Mouse (Mus musculus) neural tube, embryonic 13.5 days (tissue): ENCODE data around the gene Clca3b. TPM values are rescaled to one million over a fixed set of nuclear protein-coding genes. Genes with fewer than 3 reads are reported as not detected.
"Not testable (repeated sequence)": the region's sequence is repeated elsewhere in the genome, so short reads cannot be mapped to it uniquely, and the experiment has no call there.

Experiments
- ATAC-seq: fragments of 200-750 bp; cut with Nextera tagmentation; 2 replicates; pipeline ENCODE4 v1.8.0; 2017; ENCODE audit warnings: low read depth, mild to moderate bottlenecking, moderate TSS enrichment, moderate library complexity
- H3K27ac ChIP-seq: fragments of 300-500 bp; sonication (generic); replicated peaks from 2 replicates; pipeline ENCODE4 v1.5.1; 2015; ENCODE audit warnings: moderate library complexity, mild to moderate bottlenecking, inconsistent platforms
- H3K27me3 ChIP-seq: fragments of 300-500 bp; sonication (generic); 2 replicates; pipeline ENCODE4 v1.6.1; 2015; ENCODE audit warnings: mild to moderate bottlenecking, inconsistent platforms
- H3K36me3 ChIP-seq: fragments of 300-500 bp; sonication (generic); 2 replicates; pipeline ENCODE4 v1.6.1; 2015; ENCODE audit warnings: mild to moderate bottlenecking, inconsistent platforms
- H3K4me1 ChIP-seq: fragments of 300-500 bp; sonication (generic); replicated peaks from 2 replicates; pipeline ENCODE4 v1.6.1; 2015; ENCODE audit warnings: inconsistent platforms
- H3K4me2 ChIP-seq: fragments of 300-500 bp; sonication (generic); 2 replicates; pipeline ENCODE4 v1.6.1; 2015; ENCODE audit warnings: inconsistent platforms, mild to moderate bottlenecking, moderate library complexity
- H3K4me3 ChIP-seq: fragments of 300-500 bp; sonication (generic); 2 replicates; pipeline ENCODE4 v1.5.1; 2015; ENCODE audit warnings: mild to moderate bottlenecking, inconsistent platforms
- H3K9ac ChIP-seq: fragments of 300-500 bp; sonication (generic); 2 replicates; pipeline ENCODE4 v1.6.1; 2015; ENCODE audit warnings: moderate library complexity, mild to moderate bottlenecking, inconsistent platforms
- H3K9me3 ChIP-seq: fragments of 300-500 bp; sonication (generic); 2 replicates; pipeline ENCODE4 v1.6.1; 2016; ENCODE audit warnings: inconsistent platforms
- WGBS: fragments of 180-500 bp; shearing (Covaris S2); methylation state at CpG from one replicate; pipeline ENCODE4 v1.1.7; 2015; 5-methylcytosine and 5-hydroxymethylcytosine counted together
- polyA plus RNA-seq: library from polyadenylated mRNA; unstranded; fragments of >200 nt; fragmentation: Nextera tagmentation; extraction: Ambion mirVana; gene quantifications from 2 replicates; pipeline ENCODE4 v1.2.1, GENCODE M21; 2015

The Clca3b gene
- polyA plus RNA-seq, 1 experiment from 2014 or later: not detected

- ATAC-seq, H3K27ac ChIP-seq, H3K27me3 ChIP-seq, H3K4me3 ChIP-seq, H3K9me3 ChIP-seq, H3K4me2 ChIP-seq, H3K36me3 ChIP-seq, H3K4me1 ChIP-seq, H3K9ac ChIP-seq: not testable (repeated sequence)
- 55% methylated on average over 16 of the region's 17 CpGs for WGBS
These were observed 40.8 kb downstream of the Clca3b start for GRCm38 (mm10) chr3:144808153-144808925.

DNA sequence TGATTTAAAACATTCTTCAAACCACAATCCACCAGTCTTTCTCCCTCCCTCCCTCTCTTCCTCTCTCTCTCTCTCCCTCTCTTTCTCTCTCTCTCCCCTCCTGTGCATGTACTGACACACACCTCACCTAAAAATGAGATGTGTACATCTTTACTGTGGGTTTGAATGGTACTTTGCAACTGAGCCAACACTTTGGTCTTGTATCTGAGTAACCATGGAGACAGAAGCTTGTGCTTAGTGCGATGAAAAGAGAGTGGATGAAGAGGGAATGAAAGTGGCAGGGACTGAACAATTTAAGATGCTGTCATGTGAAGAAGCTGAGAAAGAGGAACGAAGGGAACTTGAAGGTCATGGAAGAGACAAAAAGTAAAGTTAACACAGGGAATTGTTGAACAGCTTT lies 42.5 kb downstream of the Clca3b start:
- H3K4me1 ChIP-seq, H3K4me2 ChIP-seq, H3K27me3 ChIP-seq, H3K4me3 ChIP-seq, H3K9me3 ChIP-seq, ATAC-seq, H3K27ac ChIP-seq, H3K9ac ChIP-seq, H3K36me3 ChIP-seq: not testable (repeated sequence)
- 70% methylated on average over 2 of the region's 2 CpGs for WGBS

DNA sequence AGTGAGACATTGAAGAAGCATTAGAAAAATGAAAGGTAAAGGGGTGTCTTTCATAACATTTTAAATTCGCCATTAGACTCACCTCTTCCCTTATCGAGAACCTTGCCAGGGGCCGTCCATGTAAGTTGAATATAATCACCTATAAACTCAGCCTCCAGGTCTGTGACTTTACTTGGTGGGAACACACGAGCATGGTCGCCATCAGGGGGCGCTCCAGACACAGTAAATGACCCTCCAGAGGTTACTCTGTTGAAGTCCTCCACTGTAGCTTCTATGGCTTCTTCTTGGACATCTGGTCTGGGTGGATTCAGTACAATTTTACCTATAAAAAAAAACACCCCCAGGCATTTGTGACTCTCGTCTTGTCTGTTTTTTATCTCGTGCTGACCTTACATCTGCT lies 47.3 kb downstream of the Clca3b start:
- H3K4me3 ChIP-seq: no peak overlapping the region
- no peaks in the 10 kb centered on the region for H3K27me3 ChIP-seq
- no peak overlapping the region for H3K27ac ChIP-seq
- no peak overlapping the region for H3K4me2 ChIP-seq
- H3K36me3 ChIP-seq: no peaks in the 10 kb centered on the region
- no peak for ATAC-seq
- no peak overlapping the region for H3K9ac ChIP-seq
- no peaks in the 10 kb centered on the region for H3K4me1 ChIP-seq
- WGBS: 38% methylated on average over 8 of the region's 8 CpGs
- no peaks in the 10 kb centered on the region for H3K9me3 ChIP-seq

DNA sequence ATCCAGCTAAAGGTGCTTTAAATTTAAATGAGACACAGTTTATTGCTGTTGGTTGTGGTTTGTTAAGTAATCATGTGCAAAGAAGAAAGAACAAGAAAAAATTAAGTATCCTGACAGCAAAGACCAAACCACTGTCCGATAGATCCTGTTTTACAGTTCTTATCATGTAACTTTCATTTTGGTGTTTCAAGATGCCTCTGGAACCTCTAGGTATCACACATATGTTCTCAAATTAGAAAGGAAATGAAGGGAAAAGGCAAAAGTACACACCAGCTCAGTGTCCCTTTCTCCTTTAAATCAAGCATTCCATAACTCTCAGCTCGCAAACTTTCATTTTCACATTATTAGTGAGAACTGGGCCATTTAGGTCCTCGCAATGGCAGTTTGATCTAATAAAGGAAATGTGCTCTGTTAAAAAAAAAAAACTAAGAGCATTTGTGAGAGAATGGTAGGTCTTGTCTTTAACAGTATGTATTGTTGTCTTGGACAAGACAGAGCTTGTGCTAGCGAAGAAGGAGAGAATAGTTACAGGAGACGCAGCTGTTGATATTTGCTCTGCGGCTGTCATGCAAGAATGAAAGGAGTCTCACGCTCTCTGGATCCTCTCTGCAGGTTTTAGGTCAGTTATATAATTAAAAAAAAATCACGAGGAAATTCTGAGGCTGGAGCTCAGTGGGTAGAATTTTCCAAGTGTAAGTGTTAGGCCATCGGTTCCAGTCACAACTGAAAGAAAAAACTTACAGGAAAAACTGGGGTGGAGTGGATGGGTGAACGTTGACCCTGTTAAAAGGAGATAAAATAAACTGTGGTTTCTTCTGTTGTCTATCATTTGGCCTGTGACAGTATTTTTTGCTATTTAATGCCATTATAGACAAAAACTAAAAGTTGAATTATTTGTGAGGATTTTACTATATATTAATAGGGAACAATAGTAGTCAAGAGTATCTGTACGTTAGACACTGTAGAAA lies 63.7 kb downstream of the Clca3b start:
- no peaks in the 10 kb centered on the region for H3K9me3 ChIP-seq
- no peak overlapping the region for H3K4me3 ChIP-seq
- H3K4me2 ChIP-seq: no peak overlapping the region
- no peaks in the 10 kb centered on the region for H3K36me3 ChIP-seq
- no peaks in the 10 kb centered on the region for H3K27me3 ChIP-seq
- no peak for ATAC-seq
- no peak overlapping the region for H3K27ac ChIP-seq
- WGBS: 79% methylated on average over 11 of the region's 11 CpGs
- H3K4me1 ChIP-seq: no peaks in the 10 kb centered on the region
- no peak overlapping the region for H3K9ac ChIP-seq

Other genes with a start within 250 kb of the Clca3b start
- 119 and 127 TPM in 2 replicates for gene Sh3glb1, start 129.0 kb downstream of the Clca3b start, polyA plus RNA-seq
- gene Clca3a1, start 88.4 kb downstream of the Clca3b start, polyA plus RNA-seq: 0.39 and 0.45 TPM in 2 replicates
- 0.06 TPM in 1 of 2 replicates, not detected in the other for gene Clca3a2, start 29.9 kb downstream of the Clca3b start, polyA plus RNA-seq
- not detected in 2 replicates for gene Clca4b, start 83.2 kb upstream of the Clca3b start, polyA plus RNA-seq
- gene Clca4a, start 125.7 kb upstream of the Clca3b start, polyA plus RNA-seq: not detected in 2 replicates
- gene Clca1, start 183.4 kb upstream of the Clca3b start, polyA plus RNA-seq: not detected in 2 replicates